Mouse (Mus musculus): ENCODE data around the gene Zbtb25.

Gene Zbtb25

DNA sequence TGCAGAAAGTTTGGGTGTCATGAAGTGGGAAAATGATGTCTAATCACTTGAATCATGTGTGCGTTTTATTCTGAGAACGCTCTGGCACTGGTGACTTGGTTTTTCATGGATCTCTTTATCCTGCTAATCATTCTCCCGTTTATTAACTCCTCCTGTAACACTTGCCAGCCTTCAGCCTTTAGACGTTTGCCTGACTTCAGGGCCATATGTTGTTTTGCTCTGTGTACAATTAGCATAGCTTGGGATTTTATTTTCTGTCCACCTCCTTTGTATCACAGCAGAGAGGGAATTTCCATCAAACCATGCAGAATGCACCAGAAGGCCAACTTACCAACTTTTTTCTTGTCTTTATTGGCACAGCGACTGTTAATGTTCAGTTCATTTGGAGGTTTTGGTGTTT, 71.6 kb downstream of the Zbtb25 start:
- no peak for DNase-seq (ENCODE audit: low spot score)
